Mouse (Mus musculus) adrenal gland, postnatal 10 days (tissue): Measurements from ENCODE around the gene Zfp593. TPM values are rescaled to one million over a fixed set of nuclear protein-coding genes. Genes with fewer than 3 reads are reported as not detected.

ENCODE experiments used
- DNase-seq: peaks from one replicate; pipeline ENCODE4 v3.0.0; 2021; ENCODE audit warnings: mixed read lengths
- total RNA-seq, 2 experiments: library from RNA; stranded (reverse); gene quantifications; 2 replicates each; pipeline ENCODE4 v1.2.3; 2021

Gene Zfp593
- total RNA-seq, 2 experiments from 2014 or later = 7.9 to 10.1 TPM

DNA sequence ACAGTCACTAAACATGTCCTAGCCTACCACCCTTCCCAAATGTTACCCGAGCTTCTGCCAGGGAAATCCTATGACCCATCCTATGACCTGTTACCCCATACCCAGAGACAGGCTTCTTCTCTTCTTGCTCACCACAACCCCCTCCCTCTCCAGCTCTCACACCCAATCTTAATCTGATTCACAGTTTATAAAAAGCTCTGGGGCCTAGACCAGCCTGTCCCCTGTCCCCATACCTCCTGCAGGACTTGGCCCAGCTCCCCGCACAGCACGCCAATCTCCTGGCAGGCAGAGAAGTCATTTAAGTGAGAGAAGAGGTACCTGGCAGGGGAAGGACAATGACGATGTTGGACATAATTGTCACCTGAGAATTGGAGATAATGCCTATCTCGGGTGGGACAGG lies 10.5 kb downstream of the Zfp593 start:
- no peak for DNase-seq

DNA sequence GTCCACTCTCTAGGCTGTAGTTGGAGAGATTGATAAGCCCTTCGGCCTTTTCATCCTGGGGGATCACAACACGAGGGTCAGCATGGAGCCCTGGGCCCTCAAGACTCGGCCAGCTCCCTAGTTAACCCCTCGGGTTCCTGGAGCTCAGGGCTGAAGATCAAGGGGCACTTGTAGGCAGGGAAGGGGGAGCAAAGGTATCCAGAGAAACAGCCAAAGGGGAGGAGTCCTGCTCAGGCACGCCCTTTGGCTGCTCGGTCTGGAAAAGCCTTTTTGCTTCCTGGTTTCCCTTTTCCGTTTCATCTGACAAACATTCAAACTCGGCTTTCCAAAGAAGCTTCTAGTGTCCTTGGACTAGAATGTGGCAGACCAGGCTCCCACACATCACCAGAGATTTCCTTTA lies 15.0 kb downstream of the Zfp593 start:
- DNase-seq = no peak

DNA sequence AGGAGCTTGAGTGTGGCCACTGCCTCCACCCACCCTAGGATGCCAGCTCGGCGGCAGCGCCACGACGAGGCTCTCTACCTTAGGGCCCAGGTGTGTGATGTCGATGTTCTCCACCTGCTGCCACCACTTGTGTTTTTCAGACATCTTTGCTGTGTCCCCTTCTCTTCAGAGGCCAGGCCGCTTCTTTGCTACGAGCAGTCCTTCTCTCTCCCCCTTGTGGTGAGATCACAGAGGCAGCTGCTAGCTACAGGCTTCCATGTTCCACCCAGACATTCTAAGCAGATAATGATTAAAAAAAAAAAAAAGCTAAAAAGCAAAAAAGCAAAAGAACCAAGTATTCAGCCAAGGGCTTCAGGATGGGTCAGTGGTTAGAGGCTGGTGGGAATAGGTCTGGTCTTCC lies 18.2 kb downstream of the Zfp593 start, which contains the start of gene Catsper4:
Gene Catsper4, minus strand, starts transcription at position 190 of the 400 bp plus-strand sequence.
- DNase-seq = no peak

DNA sequence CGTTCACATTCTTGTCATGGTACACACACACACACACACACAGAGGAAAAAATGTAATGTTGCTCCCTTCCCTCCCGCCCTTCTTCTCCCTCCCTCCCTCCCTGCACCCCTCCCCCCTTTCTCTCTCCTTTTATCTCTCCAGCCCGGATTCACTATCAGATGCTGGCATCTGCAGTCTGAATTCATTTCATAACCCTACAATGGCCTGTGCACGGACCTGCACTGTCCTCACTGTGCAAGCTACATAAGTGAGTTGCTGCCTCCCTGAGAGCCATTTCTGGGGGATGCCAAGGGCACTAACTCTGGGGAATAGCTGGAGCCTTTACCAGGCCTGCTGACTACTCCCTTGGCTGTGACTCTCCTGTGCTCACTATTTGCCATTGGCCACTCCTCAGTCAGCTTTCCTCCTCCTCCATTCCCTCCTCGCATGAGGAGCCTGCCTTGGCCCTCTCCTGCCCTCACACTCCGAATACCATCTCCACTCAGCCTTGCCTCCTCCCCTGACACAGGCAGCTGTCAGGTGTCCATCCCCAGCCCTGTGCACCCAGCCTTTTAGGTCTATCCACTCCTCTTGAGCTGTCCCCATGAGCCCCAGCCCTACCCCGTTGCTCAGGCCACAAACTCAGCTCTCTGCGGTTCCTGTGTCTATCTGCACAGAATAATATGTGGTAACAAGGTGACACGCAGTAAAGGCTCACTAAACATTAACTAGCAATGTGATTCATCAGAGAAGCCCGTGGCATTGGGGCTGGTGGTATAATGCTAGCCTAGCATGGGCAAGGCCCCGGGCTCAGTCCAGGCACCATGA lies 22.4 kb downstream of the Zfp593 start:
- DNase-seq = no peak

DNA sequence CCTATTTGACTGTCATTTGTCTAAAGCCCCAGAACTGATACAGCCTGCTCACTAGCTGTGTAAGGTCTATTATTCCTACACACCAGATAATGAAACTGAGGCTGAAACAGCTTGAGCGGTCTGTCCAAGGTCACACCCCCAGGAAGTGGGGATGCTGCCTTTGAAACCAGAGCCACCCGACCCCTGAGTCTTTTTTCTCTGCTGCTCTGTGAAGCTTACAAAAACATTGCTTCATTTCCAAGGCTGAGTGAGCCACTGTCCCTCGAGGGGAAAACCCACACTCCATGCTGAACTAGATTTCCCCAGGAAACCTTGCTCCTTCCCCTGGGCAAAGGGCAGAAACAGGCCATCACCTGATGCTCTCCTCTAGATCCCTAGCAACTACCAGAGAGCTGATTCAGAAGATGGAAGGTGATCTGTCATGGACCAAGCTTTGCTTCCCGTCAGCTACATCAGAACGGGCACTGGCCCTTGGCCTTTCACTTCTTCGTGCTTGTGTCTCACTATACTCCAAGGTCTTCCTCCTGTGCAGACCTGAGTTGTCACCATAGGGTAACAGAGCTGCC lies 38.8 kb downstream of the Zfp593 start:
- DNase-seq = peak; percentile 9

DNA sequence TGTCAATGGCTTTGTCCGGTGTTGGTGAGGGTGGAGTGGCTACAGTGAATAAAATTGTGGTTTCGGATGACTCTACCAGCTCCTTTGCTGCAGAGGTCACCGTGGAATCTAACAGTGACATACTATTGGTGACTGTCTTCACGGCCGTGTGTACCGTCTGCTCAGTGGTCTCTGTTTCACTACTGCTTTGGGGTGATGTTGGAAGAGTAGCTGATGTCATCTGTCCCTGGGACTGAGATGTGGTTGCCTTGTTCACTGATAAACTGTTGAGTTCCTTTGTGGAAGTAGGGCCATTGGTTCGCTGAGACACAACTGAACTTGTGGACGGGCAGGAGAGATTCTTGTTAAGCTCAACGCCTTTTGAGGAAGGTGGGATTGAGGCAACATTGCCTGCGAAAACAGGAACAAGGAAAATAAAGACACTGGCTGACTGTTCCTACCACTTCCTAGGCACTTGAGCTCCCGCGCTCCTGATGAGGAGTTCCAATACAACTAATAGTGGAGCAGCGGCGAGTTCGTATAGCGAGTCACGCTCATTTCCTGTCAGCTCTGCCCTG lies 42.0 kb downstream of the Zfp593 start:
- DNase-seq = no peak

DNA sequence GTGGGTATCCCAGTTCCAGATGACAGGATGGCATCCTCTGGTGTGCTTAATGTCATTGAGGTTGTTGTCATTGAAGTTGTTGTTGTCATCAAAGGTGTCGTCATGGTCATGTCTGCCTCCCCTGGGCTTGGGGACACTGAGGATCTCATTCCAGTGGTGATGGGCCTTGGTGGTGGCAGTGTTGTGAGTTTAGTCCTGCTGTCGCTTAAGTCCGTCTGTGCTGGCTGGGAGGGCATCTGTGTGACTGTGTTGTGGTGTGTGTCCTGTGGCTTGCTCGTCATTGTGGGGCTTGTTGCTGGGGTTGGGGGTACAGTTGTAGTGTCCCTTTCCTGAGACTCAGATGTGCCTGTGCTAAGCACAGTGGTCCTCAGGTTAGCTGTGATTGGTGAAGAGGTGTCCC lies 42.5 kb downstream of the Zfp593 start, which contains the start of gene Gm7534:
Gene Gm7534, minus strand, starts transcription at position 101 of the 400 bp plus-strand sequence.
- DNase-seq = no peak

DNA sequence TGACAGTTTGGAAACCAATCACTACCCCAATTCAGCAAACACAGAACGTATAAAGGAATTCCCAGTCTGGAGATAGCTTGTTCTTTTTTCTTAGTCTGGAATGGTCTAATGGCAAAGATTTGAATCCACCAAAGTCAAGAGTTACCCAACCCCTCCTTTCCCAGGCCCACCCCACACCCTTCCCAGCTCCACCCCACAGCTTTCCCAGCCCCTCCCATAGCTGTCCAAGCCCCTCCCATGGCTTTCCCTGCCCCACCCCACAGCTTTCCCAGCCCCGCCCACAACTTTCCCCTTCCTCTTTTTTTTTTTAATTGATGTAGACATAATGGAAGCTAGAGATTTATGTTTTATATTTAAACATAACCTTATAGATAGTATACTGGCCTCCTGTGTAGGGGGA lies 46.0 kb downstream of the Zfp593 start:
- DNase-seq = no peak

Other genes with a start within 250 kb of the Zfp593 start
- 10 to 100 TPM; 30.7 to 35.8 TPM for gene Dhdds, start 244.7 kb downstream of the Zfp593 start, total RNA-seq
- under 1 TPM; 0.18 to 0.36 TPM for gene Lin28a, start 226.8 kb downstream of the Zfp593 start, total RNA-seq
- under 1 TPM in 1 of 2 experiments, not detected in 1; 0.24 TPM for gene Zfp683, start 191.8 kb downstream of the Zfp593 start, total RNA-seq
- gene Crybg2, start 184.8 kb downstream of the Zfp593 start, total RNA-seq = under 1 TPM; 0.82 to 0.96 TPM
- 10 to 100 TPM; 30.6 to 33.6 TPM for gene Cd52, start 150.5 kb downstream of the Zfp593 start, total RNA-seq
- gene Ubxn11, start 143.0 kb downstream of the Zfp593 start, total RNA-seq = 1 to 10 TPM; 4.1 to 7.5 TPM
- gene Sh3bgrl3, start 116.8 kb downstream of the Zfp593 start, total RNA-seq = 100 to 1,000 TPM in 1 of 2 experiments, 10 to 100 TPM in 1; 94.4 to 103 TPM
- gene Cep85, start 58.5 kb downstream of the Zfp593 start, total RNA-seq = 10 to 100 TPM; 20.8 to 28.2 TPM
- gene Gm7534, start 42.6 kb downstream of the Zfp593 start, total RNA-seq = not detected
- not detected for gene Catsper4, start 18.2 kb downstream of the Zfp593 start, total RNA-seq
- gene Cnksr1, start 7.2 kb downstream of the Zfp593 start, total RNA-seq = under 1 TPM; 0.45 to 0.51 TPM
- not detected for gene E130218I03Rik, start 1.9 kb downstream of the Zfp593 start, total RNA-seq
- gene Gm30191, start 1.3 kb upstream of the Zfp593 start, total RNA-seq = not detected
- gene Grrp1, start 8.5 kb upstream of the Zfp593 start, total RNA-seq = 10 to 100 TPM; 12.3 to 21.7 TPM
- 10 to 100 TPM; 15.8 to 21.3 TPM for gene Pdik1l, start 42.3 kb upstream of the Zfp593 start, total RNA-seq
- gene Trim63, start 69.5 kb upstream of the Zfp593 start, total RNA-seq = 1 to 10 TPM; 3.2 to 8.2 TPM
- 10 to 100 TPM; 13.7 to 17.4 TPM for gene Slc30a2, start 97.6 kb upstream of the Zfp593 start, total RNA-seq
- 1 to 10 TPM; 1.1 to 3.1 TPM for gene Extl1, start 138.3 kb upstream of the Zfp593 start, total RNA-seq
- gene Pafah2, start 150.7 kb upstream of the Zfp593 start, total RNA-seq = 10 to 100 TPM; 20.8 to 22.1 TPM
- gene Stmn1, start 222.7 kb upstream of the Zfp593 start, total RNA-seq = 100 to 1,000 TPM; 140 to 156 TPM